Mouse (Mus musculus): ENCODE measurements around the gene Nfia.

Gene Nfia

GRCm38 (mm10) chr4:98086976-98087375 lies 314.4 kb downstream of the Nfia start:
- no peak for DNase-seq

GRCm38 (mm10) chr4:98089985-98090384 lies 317.5 kb downstream of the Nfia start:
- no peak for DNase-seq

DNA sequence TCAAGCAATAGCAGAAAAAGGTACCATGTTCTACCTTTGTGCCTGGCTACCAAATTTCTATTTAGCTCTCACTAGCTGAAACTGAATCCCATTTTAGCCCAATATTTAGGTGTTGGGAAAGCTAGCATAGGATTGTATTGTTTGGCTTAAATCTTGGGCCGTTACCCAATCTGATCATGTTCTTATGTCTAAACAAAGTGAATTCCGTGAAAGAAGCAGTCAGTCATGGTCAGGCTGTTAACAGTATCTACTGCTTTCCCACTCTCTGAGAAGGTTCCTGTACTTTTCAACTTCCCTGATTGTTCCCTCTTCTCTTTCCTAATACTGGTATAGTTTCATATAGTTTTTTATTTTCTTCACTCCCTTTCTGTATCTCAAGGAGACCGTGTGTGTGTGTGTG lies 318.1 kb downstream of the Nfia start:
- DNase-seq: no peak

DNA sequence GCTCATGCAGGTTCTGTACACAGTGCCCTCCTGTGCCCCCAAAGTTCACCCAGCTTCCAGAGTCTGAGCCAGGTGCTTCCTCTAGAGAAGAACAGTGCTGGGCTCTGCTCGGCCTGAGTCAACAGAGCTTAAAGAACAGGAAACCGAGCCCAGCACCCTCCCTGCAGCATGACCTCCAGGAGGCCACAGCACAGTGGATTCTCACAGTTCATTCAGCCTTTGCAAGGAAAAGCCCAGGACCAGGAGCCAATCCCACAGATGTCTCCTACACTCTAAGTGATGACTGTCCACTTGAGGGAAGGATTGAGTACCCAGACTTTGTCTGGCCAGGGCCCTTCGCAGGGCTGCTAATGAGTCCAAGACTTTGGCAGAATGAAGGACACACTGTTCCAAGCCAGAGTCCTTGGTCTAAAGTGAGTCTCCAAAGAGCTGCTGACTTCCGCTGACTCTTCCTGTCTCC lies 318.9 kb downstream of the Nfia start:
- peak; percentile 66 for DNase-seq

DNA sequence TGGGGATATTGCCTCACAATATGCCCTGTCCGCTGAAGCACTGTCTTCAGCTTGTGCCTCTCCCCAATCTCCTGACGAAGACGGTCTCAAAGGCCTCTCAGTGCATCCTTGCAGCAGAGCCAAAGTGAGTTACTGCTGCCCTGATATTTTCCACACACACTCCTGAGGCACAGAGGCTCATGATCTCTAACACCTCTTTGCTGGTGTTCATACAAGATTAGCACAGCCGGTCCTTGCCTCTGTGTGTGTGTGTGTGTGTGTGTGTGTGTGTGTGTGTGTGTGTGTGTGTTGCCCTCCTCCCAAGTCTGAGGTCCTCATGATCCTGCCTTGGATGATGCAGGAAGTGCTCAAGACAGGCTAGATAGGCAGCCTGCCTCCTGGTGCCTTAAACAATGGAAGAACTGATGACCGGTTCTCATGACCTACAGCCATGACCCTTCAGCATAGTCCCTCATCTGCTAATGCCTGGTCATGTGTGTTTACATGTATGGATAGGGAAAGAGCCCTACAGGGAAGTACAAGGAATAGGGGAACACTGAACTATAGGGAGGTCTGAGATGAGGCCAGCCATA lies 319.5 kb downstream of the Nfia start:
- DNase-seq: no peak

DNA sequence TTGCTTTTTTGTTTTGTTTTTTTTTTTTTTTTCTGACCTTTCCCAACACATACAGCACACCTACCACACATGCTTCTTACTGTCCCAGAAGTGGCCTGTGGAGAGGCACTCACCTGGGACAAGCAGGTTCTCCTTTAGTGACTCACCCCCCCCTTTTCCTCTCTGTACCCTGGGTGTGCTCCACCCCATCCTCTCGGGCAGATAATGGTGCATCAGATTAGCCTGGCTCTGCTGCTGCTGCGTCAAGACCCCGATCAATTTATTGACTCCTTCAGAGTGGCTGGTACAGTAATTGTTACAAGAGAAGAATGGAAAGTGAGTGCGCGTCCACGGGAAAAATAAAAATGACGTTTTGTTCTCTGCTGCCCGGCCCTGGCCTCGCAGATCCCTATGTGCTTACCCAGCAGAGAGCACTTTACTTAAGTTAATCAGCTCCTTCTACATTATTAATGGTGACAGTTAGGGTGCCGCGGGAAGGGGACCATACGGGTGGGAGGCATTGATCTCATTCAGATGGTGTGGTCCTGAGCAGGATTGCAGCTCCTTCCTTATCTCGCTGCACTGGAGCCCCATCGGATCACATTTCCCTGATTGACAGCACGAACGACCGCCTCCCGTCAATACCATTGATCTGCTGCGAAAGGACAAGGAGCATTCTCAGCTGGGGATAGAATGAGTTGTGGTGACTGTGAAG lies 321.7 kb downstream of the Nfia start:
- no peak for DNase-seq

- DNase-seq: no peak
These were observed 322.5 kb downstream of the Nfia start for GRCm38 (mm10) chr4:98095060-98095459.

GRCm38 (mm10) chr4:98097013-98097566 lies 324.6 kb downstream of the Nfia start:
- DNase-seq: no peak

DNA sequence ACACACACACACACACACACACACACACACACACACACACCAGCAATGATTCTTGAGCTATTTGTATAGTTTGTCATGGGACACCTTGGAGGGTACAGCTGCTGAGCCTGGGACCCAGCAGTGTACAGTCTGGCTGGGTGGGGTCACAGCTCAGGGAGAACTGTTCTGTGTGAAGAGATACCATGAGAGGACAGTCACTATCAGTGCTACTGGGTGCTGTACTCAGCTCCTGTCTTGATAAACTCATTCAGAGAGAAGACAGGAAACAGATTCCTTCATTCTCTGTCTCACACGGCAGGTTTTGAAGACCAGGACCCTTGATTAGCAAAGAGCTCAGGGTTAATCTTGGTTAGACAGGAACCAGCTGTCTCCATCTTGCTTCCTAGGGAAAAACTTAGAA lies 326.1 kb downstream of the Nfia start:
- DNase-seq: no peak

DNA sequence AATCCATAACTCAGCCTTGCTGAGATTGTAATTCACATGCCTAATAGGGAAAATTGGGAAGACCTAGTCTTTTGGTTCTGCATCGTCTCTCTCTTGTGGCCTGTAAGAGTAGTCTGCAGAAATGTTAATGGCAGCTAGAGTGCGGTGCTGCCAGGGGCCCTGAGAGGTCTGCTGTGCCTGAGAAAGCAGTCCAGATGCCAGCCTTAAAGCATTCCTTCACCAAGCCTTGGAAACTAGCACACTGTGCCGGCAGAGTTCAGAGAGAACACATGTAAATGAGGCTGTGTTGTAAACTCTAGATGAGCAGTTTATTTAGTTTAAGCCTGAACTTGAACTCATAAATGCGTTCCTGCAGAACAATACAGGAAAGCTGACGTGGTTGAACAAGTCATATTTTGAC lies 326.9 kb downstream of the Nfia start:
- no peak for DNase-seq

DNA sequence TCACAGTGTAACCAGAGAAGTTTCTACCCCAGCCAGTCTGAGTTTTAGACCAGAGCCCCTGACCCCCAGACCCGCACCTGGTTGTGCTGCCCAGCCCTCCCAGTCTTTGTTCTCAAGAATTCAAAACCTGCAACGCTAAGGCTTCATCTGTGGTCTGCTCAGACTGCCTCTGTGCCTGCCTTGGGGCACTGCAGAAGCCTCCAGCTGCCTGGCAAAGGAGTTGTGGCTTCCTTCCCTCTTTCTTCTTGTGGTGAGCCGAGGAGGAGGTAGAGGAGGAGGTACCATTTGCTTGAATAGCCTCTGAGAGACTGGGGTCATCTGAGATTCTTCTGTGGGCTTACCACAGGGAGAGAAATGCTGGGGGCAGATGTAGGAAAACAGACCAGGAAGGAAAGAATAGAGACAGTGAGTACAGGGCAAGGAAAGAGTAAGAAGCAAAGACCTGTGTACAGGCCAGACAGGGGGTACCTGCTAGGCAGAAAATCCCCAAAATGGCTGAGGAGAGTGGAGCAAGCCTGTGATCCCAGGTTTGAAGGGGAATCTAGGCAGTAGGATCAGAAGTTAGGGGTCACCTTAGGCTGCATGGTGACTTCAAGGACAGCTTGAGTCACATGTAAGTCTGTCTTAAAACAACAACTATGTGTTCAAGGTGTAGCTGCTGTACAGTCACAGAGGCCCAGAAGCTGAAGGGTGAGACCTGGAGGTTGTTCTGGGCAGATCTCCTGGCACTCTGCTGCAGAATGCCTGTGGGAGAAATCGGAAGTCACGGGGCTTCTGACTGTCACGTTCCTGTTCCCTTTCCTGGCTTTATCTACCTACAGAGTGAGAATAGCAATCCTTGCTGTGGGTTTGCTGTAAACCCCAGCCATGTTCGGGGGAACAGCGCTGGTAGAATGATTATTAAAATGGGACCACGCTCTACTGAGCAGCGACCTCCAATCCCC lies 328.9 kb downstream of the Nfia start:
- DNase-seq: no peak

DNA sequence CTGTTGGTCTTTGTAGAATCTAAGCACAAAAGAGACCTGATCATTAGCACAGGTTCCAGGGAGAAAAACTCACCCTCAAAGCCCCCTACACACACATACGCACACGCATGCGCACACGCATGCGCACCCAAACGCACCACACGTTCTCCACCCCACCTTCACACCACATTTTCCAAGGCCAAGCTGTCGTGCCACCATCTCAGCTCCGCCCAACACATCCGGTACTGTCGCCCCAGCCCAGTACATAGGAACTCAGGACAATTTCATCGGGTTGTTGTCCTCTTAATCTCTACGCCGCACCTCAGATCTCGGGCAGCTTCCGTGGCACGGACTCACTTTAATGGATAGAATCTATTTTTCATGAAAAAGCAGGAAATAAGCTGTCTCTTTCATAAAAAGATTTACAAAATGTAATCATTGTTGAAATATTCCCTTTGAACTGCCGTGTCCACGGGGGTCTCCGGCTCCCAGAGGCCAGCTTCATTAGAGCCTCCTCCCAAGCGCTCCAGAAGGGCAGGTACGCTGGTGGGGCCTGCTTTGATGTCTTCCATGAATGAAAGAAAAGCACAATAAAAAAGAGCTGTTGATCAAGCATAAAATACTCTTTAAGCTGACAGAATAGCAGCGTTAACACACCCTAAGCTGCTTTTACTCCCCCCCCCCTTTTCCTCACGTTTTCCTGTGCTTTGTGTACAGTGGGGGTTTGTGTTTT lies 330.2 kb downstream of the Nfia start:
- no peak for DNase-seq

DNA sequence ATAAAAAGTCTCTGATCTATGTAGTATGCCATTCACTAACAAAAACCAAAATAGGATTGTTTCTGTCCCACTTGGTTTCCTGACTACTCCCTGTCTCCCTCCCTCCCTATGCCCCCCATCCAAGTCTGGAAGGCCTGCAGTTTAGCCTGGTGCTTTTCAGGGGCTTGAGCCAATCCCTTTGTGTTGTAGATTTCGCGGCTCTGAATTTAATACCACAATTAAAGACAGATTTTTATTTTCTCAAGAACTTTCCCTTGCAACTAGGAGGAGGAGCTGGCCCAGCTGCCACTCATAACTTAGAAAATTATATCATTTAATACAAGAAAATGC lies 330.8 kb downstream of the Nfia start:
- no peak for DNase-seq

GRCm38 (mm10) chr4:98104161-98104560 lies 331.6 kb downstream of the Nfia start:
- DNase-seq: peak; percentile 43

DNA sequence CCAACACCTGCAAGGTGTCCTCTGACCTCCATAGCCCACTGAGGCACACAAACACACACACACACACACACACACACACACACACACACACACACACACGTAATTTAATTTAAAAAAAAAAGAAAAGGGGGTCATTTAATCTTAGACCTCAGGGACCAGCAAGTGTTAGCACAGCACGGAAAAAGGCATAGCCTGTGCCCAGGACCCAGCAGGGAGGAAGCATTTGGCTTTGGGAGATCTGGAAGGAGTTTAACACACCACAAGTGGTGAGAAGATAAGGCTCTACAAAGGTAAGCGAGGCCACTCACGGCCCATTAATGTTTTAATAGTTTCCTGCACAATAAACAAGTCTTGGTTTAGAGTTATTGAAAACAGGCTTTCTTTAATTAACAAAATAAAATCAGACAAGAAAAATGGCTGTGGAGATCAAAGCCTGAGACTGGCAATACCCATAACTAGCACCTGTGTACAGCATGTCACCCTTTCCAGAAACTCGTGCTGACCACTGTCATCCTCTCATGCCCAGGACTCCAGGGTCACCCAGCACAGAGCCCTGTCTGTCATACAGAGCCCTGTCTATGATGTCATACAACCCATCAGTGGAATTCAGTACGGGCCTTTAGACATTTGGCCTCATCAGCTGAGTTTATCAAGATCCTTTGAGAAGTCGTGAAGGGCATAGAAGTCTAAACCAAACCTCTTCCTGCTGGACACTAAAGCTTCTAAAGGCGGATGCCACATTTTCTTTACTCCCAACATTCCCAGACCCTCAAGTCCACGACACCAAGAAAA lies 332.6 kb downstream of the Nfia start:
- no peak for DNase-seq

GRCm38 (mm10) chr4:98105971-98106370 lies 333.4 kb downstream of the Nfia start:
- peak; percentile 69 for DNase-seq

DNA sequence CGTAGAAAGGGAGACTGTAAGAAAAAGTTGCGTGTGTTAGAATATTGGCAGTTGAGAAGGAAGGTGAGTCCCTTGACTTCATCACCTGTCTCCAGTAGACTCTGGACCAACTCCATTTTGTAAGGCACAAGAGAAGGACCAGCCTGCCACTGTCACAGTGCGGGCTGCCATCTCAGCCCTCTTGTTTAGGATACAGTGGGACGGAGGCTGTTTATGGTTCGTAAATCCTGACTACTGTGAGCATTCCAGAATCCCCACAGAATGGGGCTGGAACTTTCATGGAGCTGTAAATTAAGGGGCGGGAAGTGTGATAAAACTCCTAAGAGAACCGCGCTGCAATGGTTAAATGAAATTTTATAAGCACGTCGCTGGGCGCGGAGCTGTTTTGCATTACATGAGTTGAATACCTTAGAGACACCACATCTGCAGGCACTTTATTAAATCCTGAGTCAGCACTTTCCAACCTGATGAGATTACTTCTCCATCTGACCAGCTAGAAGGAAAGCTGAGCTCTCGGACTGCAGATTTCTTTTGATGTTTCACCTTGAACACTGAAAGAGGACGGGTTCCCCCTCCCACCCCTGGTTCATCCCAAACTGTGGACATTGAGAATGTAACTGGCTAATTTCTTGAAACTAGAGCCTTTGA lies 334.0 kb downstream of the Nfia start:
- DNase-seq: no peak

DNA sequence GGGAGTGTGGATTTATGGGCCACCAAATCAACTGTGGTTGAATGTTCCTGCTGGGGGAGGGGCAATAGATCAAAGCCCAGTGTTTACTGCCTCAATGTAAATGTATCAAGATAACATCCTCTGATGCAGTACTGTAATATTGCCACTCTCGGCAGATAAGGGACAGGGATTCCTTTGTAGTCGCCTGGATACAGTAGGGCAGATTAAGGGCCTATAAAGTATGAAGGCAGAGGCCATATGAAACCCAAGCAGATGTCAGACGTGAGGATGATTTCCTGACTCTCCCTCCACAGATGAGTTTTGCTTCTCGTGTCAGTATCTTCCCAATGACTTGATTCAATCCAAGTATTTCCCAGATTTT lies 334.5 kb downstream of the Nfia start:
- no peak for DNase-seq

DNA sequence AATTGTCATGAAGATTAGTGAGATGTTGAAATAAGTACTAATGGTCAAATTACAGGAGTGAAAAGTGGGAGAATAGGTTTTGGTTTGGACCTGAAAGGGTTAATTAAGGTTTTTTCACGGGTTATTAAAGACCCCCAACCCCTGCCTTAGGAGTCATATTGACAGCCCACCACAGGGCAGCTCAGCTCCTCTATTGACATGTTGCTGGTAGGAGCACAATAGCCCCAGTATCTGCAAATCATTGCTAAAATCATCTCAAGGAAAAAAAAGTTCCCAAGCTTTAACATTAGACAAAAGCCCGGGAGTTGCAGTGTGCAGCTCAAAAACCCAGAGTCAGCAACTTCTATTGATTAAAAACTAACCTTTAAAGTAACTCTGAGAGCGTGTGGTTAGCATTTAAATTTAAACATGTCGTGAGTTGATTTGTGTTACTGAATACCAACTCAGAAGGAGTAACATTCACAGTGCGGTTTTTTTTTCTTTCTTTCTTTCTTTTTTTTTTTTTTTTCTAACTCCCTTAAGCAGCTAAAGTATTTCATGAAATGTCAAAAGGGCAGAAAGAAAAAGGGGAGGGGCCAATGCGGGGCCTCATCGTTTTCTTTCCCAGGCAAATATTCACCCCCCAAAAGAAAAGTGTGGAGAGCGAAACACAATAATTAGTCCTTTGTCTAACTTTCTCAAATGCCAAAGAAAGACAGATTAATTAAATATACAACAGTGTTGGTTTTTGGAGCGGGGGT lies 335.6 kb downstream of the Nfia start:
- DNase-seq: no peak

DNA sequence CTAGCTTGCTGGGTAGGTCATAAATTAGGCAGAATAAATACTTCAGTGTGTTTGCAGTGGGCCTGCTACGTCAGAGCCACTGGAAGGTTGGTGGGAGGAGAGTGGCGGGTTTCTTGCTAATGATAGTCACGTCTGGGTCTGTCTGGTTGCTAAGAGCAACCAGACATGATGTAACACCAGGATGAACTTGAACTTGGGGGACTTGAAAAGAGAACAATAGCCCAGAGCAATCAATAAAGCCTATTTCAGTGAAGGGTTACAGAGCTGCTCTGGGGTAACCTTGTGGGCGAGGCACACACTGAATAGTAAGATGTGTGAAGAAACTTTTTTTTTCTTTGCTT lies 336.1 kb downstream of the Nfia start:
- no peak for DNase-seq

- DNase-seq: peak; percentile 66
These were observed 336.5 kb downstream of the Nfia start for GRCm38 (mm10) chr4:98109064-98109463.
